Mouse (Mus musculus): ENCODE results near the gene Hmg20b. TPM values are rescaled to one million over a fixed set of nuclear protein-coding genes. Genes with fewer than 3 reads are reported as not detected.
A peak's percentile ranks its signal among the peaks of the same experiment; 100 is the strongest.

Hmg20b gene
- polyA plus RNA-seq, 1 experiment from 2014 or later = 49.8 TPM

- ATAC-seq = no peak
- H3K27me3 ChIP-seq = peaks cover 25% of the 10 kb centered on the region
- peaks cover 47% of the 10 kb centered on the region for H3K36me3 ChIP-seq
- 0 out of 2 replicates have a peak within 1 kb of the TSS, but pooled peaks have one; percentile 10 for H3K9ac ChIP-seq (replicated peaks)
- no peaks in the 10 kb centered on the region for H3K9me3 ChIP-seq
- no peak within 1 kb of the TSS for H3K4me2 ChIP-seq (replicated peaks)
- WGBS = 15% methylated on average over 10 of the region's 10 CpGs
- H3K27ac ChIP-seq = no peak within 1 kb of the TSS
- 0 out of 2 replicates have a peak, but pooled peaks cover 4% of the 10 kb centered on the region for H3K4me1 ChIP-seq (replicated peaks)
- no peak within 1 kb of the TSS for H3K4me3 ChIP-seq (replicated peaks)
Observed at GRCm38 (mm10) chr10:81328386-81328785, 21.9 kb downstream of the Hmg20b start, which contains the start of gene Tbxa2r. Gene Tbxa2r (plus strand): TSS chr10:81328731.

DNA sequence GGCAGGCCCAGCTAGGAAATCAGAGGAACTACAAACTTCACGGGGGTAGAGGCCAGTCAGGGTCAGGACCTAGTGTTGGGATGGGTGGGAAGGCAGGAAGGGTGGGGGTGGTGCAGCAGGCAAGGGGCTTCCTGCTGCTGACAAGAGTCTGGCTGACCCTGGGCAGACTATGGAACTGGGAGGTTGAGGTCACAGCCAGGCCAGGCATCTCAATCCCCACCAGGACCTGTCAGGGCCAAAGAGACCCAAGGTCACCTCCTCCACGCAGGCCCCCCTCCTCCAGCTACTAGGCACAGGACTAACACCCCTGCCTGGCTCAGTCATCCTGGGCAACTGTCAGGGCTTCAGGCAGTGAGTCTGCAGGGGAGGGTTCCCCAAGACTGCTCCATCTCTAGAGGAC lies 22.3 kb downstream of the Hmg20b start:
- H3K9me3 ChIP-seq = no peaks in the 10 kb centered on the region
- ATAC-seq = no peak
- H3K4me2 ChIP-seq (replicated peaks) = no peak overlapping the region
- no peak overlapping the region for H3K9ac ChIP-seq (replicated peaks)
- no peak overlapping the region for H3K27ac ChIP-seq
- H3K27me3 ChIP-seq = peaks cover 21% of the 10 kb centered on the region
- 0 out of 2 replicates have a peak, but pooled peaks cover 4% of the 10 kb centered on the region for H3K4me1 ChIP-seq (replicated peaks)
- peaks cover 52% of the 10 kb centered on the region for H3K36me3 ChIP-seq
- WGBS = 55% methylated on average over 2 of the region's 2 CpGs
- no peak overlapping the region for H3K4me3 ChIP-seq (replicated peaks)

DNA sequence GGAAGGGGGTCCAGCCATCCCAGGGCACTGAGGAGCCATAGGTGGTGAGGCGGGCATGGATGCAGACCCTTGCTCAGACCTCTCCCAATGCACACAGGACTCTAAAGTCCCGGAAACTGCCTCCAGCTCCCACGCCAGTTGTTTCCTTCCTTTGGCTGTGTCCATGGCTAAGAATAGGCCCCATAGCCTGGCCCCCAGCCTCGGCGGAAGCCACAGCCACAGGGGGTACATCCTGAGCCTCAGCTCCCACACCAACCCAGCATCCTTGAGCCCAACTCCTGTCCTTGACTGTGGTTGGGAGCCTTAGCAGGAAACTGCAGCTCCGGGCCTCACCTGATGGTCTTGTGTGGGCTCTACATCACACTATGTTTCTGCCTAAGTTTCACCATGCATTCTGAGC lies 23.4 kb downstream of the Hmg20b start:
- Histone ChIP-seq H3K4me3 (replicated peaks) (no peak overlapping the region), H3K27ac (no peak overlapping the region), H3K9me3 (no peaks in the 10 kb centered on the region), H3K4me2 (replicated peaks) (no peak overlapping the region), H3K36me3 (peaks cover 60% of the 10 kb centered on the region), H3K9ac (replicated peaks) (no peak overlapping the region), H3K4me1 (replicated peaks) (peaks cover 7% of the 10 kb centered on the region), H3K27me3 (peaks cover 11% of the 10 kb centered on the region)
- ATAC-seq = no peak
- WGBS = 89% methylated on average over 6 of the region's 6 CpGs

GRCm38 (mm10) chr10:81325781-81326180 lies 24.5 kb downstream of the Hmg20b start:
- H3K4me3 ChIP-seq (replicated peaks) = no peak overlapping the region
- H3K9ac ChIP-seq (replicated peaks) = no peak overlapping the region
- peaks cover 60% of the 10 kb centered on the region for H3K36me3 ChIP-seq
- H3K27ac ChIP-seq = no peak overlapping the region
- no peak overlapping the region for H3K4me2 ChIP-seq (replicated peaks)
- 0 out of 2 replicates have a peak, but pooled peaks cover 6% of the 10 kb centered on the region for H3K27me3 ChIP-seq
- 95% methylated on average over 18 of the region's 18 CpGs for WGBS
- H3K9me3 ChIP-seq = no peaks in the 10 kb centered on the region
- ATAC-seq = no peak
- peaks cover 12% of the 10 kb centered on the region for H3K4me1 ChIP-seq (replicated peaks)

DNA sequence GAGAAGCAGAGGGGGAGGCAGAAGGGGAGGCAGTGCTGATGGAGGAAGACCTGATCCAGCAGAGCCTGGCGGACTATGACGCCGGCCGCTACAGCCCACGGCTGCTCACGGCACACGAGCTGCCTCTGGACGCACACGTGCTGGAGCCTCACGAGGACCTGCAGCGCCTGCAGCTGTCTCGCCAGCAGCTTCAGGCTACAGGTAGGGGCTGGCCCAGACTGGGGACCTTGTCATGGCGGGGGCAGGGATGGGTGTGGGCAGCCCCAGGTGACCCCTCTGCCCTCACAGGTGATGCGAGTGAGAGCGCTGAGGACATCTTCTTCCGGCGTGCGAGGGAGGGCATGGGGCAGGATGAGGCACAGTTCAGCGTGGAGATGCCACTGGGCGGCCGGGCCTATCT lies 25.1 kb downstream of the Hmg20b start:
- Histone ChIP-seq H3K9me3 (no peaks in the 10 kb centered on the region), H3K4me2 (replicated peaks) (no peak overlapping the region), H3K4me1 (replicated peaks) (peaks cover 12% of the 10 kb centered on the region), H3K4me3 (replicated peaks) (no peak overlapping the region), H3K27me3 (no peaks in the 10 kb centered on the region), H3K27ac (no peak overlapping the region), H3K36me3 (peaks cover 60% of the 10 kb centered on the region), H3K9ac (replicated peaks) (no peak overlapping the region)
- 94% methylated on average over 21 of the region's 21 CpGs for WGBS
- no peak for ATAC-seq

GRCm38 (mm10) chr10:81323791-81324530 lies 26.3 kb downstream of the Hmg20b start:
- ATAC-seq = no peak
- no peaks in the 10 kb centered on the region for H3K9me3 ChIP-seq
- 95% methylated on average over 18 of the region's 18 CpGs for WGBS
- H3K36me3 ChIP-seq = peaks cover 60% of the 10 kb centered on the region
- H3K4me3 ChIP-seq (replicated peaks) = no peak overlapping the region
- no peak overlapping the region for H3K4me2 ChIP-seq (replicated peaks)
- H3K27ac ChIP-seq = no peak overlapping the region
- H3K27me3 ChIP-seq = no peaks in the 10 kb centered on the region
- H3K4me1 ChIP-seq (replicated peaks) = peaks cover 21% of the 10 kb centered on the region
- no peak overlapping the region for H3K9ac ChIP-seq (replicated peaks)

- Histone ChIP-seq H3K4me2 (replicated peaks) (no peak overlapping the region), H3K4me1 (replicated peaks) (peaks cover 25% of the 10 kb centered on the region), H3K27me3 (no peaks in the 10 kb centered on the region), H3K27ac (no peak overlapping the region), H3K9me3 (no peaks in the 10 kb centered on the region), H3K9ac (replicated peaks) (no peak overlapping the region), H3K4me3 (replicated peaks) (no peak overlapping the region), H3K36me3 (peaks cover 66% of the 10 kb centered on the region)
- ATAC-seq = no peak
- 94% methylated on average over 23 of the region's 23 CpGs for WGBS
Observed at GRCm38 (mm10) chr10:81323141-81323775, 27.0 kb downstream of the Hmg20b start.

DNA sequence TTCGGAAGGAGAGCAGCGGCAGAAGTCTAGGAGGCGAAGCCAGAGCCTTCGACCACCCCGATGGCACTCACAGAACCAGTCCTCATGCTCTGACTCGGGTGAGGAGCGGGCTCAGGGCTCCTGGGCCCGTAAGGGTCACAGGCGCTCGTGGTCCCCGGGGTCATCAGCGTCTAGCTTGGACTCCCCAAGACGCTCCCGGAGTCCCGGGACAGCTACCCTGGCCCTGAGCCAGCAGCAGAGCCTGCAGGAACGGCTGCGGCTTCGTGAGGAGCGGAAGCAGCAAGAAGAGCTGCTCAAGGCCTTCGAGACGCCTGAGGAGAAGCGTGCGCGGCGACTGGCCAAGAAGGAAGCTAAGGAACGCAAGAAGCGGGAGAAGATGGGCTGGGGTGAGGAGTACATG lies 27.8 kb downstream of the Hmg20b start:
- peak overlapping the region; percentile 87; the same call in 1 of the 2 replicates for H3K4me2 ChIP-seq (replicated peaks)
- no peak overlapping the region; the same call in 1 of the 2 replicates for H3K9ac ChIP-seq (replicated peaks)
- H3K4me1 ChIP-seq (replicated peaks) = peaks cover 25% of the 10 kb centered on the region
- 94% methylated on average over 27 of the region's 27 CpGs for WGBS
- H3K4me3 ChIP-seq (replicated peaks) = peak overlapping the region; percentile 96; the same call in 1 of the 2 replicates
- H3K27me3 ChIP-seq = no peaks in the 10 kb centered on the region
- ATAC-seq = no peak
- no peaks in the 10 kb centered on the region for H3K9me3 ChIP-seq
- H3K27ac ChIP-seq = no peak overlapping the region
- H3K36me3 ChIP-seq = peaks cover 66% of the 10 kb centered on the region

DNA sequence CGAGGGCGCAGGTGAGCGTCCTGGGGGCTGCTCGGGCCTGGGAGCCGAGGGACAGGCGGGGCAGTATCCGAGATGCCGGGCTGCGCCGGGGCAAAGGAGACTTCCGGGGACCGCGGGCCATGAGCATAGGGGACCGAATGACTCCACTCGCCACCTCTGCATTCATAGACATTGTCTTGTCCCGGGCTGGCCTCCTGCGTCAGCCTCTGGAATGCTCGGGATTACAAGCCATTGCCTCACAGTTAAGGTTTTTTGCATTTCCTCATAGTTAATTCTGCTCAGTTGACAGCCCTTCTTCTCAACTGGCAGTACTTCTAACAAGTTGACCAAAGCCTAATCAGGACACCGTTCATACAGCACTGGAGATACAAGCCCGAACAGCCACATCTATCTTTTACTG lies 28.8 kb downstream of the Hmg20b start:
- H3K27ac ChIP-seq = peak overlapping the region; percentile 90
- H3K36me3 ChIP-seq = peaks cover 66% of the 10 kb centered on the region
- peak; percentile 7 for ATAC-seq
- WGBS = 3% methylated on average over 20 of the region's 20 CpGs
- H3K4me2 ChIP-seq (replicated peaks) = peak overlapping the region; percentile 87
- peaks cover 33% of the 10 kb centered on the region for H3K4me1 ChIP-seq (replicated peaks)
- H3K4me3 ChIP-seq (replicated peaks) = peak overlapping the region; percentile 96
- no peaks in the 10 kb centered on the region for H3K9me3 ChIP-seq
- H3K9ac ChIP-seq (replicated peaks) = peak overlapping the region; percentile 92
- H3K27me3 ChIP-seq = no peaks in the 10 kb centered on the region

DNA sequence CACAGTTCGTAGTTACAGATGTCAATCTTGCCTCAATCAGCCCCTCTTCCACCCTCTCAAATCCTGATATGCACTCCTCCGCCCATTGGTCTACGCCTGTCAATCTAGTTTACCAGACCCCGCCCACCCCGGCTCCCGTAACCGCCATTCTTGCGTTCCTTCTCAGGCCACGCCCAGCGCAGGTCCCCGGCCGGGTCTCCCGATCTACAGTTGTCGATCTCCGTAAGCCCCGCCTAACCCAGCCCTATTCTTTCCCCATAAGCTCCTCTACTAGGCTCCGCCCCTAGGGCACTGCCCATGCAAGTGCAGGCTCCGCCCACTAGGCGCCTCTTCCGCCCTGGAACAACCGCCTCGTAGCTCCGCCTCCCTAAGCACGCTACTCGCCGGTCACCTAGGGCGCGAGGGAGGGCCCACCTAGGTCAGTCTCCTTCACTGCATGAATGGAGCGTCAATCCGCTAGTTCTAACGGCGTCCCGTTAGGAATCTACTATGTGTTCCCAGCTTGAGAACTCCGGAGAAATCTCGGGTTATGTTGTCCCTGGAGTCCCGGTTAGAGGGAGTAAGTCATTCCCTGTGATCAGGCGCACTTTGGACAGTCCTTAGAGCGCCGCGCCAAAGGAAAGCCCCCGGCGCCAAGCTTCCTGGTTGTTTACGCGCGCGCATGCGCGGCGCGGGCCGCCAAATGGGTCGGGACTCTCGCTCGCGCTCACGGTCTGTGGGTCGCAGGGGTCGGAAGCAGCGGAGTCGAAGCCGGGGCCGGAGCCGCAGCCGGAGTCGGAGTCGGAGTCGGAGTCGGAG lies 29.5 kb downstream of the Hmg20b start, which contains the start of gene Cactin:
Gene Cactin (plus strand): TSS at position 554 of the 798 bp plus-strand sequence.
- WGBS = under 1% methylated on average over 68 of the region's 68 CpGs
- peaks cover 66% of the 10 kb centered on the region for H3K36me3 ChIP-seq
- no peaks in the 10 kb centered on the region for H3K27me3 ChIP-seq
- H3K27ac ChIP-seq = peak within 1 kb of the TSS; percentile 90
- peak; percentile 93 for ATAC-seq
- H3K4me1 ChIP-seq (replicated peaks) = peaks cover 36% of the 10 kb centered on the region
- H3K4me2 ChIP-seq (replicated peaks) = peak within 1 kb of the TSS; percentile 87
- peak within 1 kb of the TSS; percentile 96 for H3K4me3 ChIP-seq (replicated peaks)
- H3K9ac ChIP-seq (replicated peaks) = peak within 1 kb of the TSS; percentile 92
- H3K9me3 ChIP-seq = no peaks in the 10 kb centered on the region

DNA sequence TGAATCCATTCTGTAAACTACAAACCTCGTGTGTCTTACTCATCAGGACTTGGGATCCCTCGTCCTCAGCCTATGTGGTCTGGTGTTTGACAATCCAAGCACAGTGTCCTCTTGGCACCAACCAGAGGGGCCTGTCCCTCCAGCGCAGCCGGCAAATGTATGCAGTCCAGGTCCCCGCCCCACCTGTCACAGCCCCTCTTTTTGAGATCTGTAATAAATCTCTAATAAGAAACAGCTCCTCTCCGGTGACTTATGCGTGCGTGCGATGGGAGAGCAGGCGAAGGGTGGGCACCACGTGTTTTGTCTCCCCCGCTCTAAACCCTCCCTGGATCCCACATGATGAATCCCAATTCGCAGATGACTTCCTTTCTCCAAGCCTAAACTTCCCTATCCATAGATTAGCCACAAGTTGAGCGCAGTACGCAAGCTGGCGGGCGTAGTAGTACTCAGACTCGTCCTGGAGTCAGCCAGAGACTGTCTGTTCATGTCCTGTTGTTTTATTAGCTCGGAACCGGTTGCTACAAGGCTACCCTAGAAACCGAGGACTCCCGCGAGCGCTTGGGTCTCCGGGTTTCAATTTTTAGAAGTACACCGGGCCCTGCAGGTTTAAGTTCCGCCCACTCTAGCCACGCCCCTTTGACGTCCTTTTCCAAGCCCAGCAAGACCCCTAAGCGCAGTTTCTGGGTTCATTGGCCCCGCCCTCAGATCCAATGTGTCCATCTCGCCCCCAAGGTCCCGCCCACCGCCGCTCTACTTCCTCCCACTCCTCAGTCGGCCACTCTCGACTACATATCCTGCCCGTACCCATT lies 30.3 kb downstream of the Hmg20b start:
- H3K4me3 ChIP-seq (replicated peaks) = peak overlapping the region; percentile 96
- H3K9me3 ChIP-seq = no peaks in the 10 kb centered on the region
- H3K36me3 ChIP-seq = peaks cover 66% of the 10 kb centered on the region
- peak overlapping the region; percentile 54 for H3K9ac ChIP-seq (replicated peaks)
- WGBS = 2% methylated on average over 38 of the region's 38 CpGs
- H3K4me1 ChIP-seq (replicated peaks) = peaks cover 36% of the 10 kb centered on the region
- peak overlapping the region; percentile 90 for H3K27ac ChIP-seq
- ATAC-seq = peak; percentile 53
- H3K27me3 ChIP-seq = no peaks in the 10 kb centered on the region
- H3K4me2 ChIP-seq (replicated peaks) = peak overlapping the region; percentile 87

Data from midbrain, embryonic 13.5 days (tissue).